Mouse (Mus musculus): Measurements from ENCODE around the gene 1700093K21Rik. TPM values are rescaled to one million over a fixed set of nuclear protein-coding genes. Genes with fewer than 3 reads are reported as not detected.

1700093K21Rik gene
- polyA plus RNA-seq, 1 experiment, result 0.22 TPM

DNA sequence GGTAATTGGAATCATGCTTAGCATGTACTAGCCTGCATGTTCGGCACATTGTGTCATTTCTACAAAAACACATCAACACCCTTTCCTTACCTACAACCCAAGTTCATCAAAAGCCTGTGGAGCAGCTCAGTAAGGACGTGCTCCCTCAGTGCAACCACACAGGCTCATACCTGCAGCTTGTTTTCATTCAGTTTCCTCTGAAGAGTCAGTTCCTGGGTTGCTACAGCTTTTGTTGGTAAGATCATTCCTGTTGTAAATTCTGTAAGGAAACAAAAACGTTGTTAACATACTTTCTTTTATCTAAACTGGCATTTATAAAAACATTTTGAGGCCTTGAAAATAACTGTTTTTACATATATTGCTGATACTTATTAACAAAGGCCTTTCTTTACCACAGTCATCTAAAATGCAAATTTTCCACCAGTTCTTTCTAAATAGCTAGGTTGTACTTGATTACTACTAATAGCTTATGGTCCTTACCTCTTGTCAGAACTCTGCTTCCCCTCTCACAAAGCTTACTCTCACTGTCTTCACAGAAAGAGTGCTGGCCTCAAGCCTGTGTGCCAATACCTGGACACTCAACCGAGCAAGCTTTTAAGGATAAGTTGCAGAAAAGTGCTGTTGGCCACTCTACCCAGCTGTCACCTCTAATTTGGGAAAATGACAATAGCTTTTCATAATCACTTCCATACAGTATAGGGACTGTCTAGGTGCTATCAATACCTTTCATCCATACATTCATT, 28.7 kb downstream of the 1700093K21Rik start:
- peaks cover 31% of the 10 kb centered on the region for H3K79me2 ChIP-seq (ENCODE audit: control insufficient read depth, insufficient read depth)
- no peaks in the 10 kb centered on the region for H3K27me3 ChIP-seq (ENCODE audit: control insufficient read depth, insufficient read depth, insufficient read length)
- H3K4me3 ChIP-seq, result no peak overlapping the region
- TF ChIP-seq TCF12 (IDR thresholded peaks at IDR 0.05; ENCODE audit: insufficient read depth, poor library complexity, severe bottlenecking) (no peak), E2F4 (IDR thresholded peaks at IDR 0.05; ENCODE audit: insufficient read depth) (no peak), POLR2A (IDR thresholded peaks at IDR 0.05; ENCODE audit: insufficient read length, low read depth) (no peak), USF1 (IDR thresholded peaks at IDR 0.05; ENCODE audit: low read depth) (no peak), POLR2AphosphoS2 (IDR thresholded peaks at IDR 0.05; ENCODE audit: insufficient read length, low read depth) (no peak), MYOG (IDR thresholded peaks at IDR 0.05; ENCODE audit: control insufficient read depth in 1 of 3, insufficient read depth in 1 of 3, insufficient read length in 2 of 3, low read depth in 2 of 3) (no peak), CEBPB (IDR thresholded peaks at IDR 0.05; ENCODE audit: insufficient read depth, poor library complexity, severe bottlenecking) (no peak), SRF (IDR thresholded peaks at IDR 0.05; ENCODE audit: control insufficient read depth, insufficient read length, low read depth) (no peak), MAX (IDR thresholded peaks at IDR 0.05; ENCODE audit: low read depth) (no peak), MYOD1 (IDR thresholded peaks at IDR 0.05; ENCODE audit: control insufficient read depth in 1 of 3, insufficient read length in 2 of 3, low read depth in 2 of 3) (no peak), TCF3 (IDR thresholded peaks at IDR 0.05; ENCODE audit: insufficient read length, low read depth) (no peak), REST (IDR thresholded peaks at IDR 0.05; ENCODE audit: insufficient read depth, insufficient read length) (no peak)
- no peak overlapping the region for H3ac ChIP-seq (ENCODE audit: control insufficient read depth, insufficient read length)
- H3K4me2 ChIP-seq (ENCODE audit: low read depth), result no peak overlapping the region
- H3K36me3 ChIP-seq (ENCODE audit: control insufficient read depth, insufficient read depth), result peaks cover 73% of the 10 kb centered on the region

DNA sequence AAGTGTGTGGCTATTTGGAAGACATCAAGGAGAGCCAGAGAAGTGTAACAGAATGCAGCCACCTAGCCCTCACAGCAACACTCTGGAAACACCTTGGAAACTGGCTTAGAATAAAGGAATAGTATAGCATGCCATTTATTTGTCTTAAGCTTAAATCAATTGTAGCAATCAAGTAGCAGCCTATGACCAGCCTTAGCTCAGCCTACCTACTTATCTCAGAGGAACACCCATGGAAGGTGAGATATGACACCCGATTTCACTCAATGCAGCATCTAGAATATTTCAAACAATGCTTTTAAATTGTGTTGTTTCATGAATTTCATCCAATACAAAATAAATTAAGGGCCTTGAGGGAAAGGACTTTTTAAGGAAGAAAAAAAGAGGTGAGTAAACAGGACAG, 31.0 kb downstream of the 1700093K21Rik start:
- no peak overlapping the region for H3K4me2 ChIP-seq (ENCODE audit: low read depth)
- TF ChIP-seq POLR2A (IDR thresholded peaks at IDR 0.05; ENCODE audit: insufficient read length, low read depth) (no peak), E2F4 (IDR thresholded peaks at IDR 0.05; ENCODE audit: insufficient read depth) (no peak), MYOG (IDR thresholded peaks at IDR 0.05; ENCODE audit: control insufficient read depth in 1 of 3, insufficient read depth in 1 of 3, insufficient read length in 2 of 3, low read depth in 2 of 3) (no peak), POLR2AphosphoS2 (IDR thresholded peaks at IDR 0.05; ENCODE audit: insufficient read length, low read depth) (no peak), TCF12 (IDR thresholded peaks at IDR 0.05; ENCODE audit: insufficient read depth, poor library complexity, severe bottlenecking) (no peak), SRF (IDR thresholded peaks at IDR 0.05; ENCODE audit: control insufficient read depth, insufficient read length, low read depth) (no peak), REST (IDR thresholded peaks at IDR 0.05; ENCODE audit: insufficient read depth, insufficient read length) (no peak), TCF3 (IDR thresholded peaks at IDR 0.05; ENCODE audit: insufficient read length, low read depth) (no peak), MYOD1 (IDR thresholded peaks at IDR 0.05; ENCODE audit: control insufficient read depth in 1 of 3, insufficient read length in 2 of 3, low read depth in 2 of 3) (no peak), CEBPB (IDR thresholded peaks at IDR 0.05; ENCODE audit: insufficient read depth, poor library complexity, severe bottlenecking) (no peak), USF1 (IDR thresholded peaks at IDR 0.05; ENCODE audit: low read depth) (no peak), MAX (IDR thresholded peaks at IDR 0.05; ENCODE audit: low read depth) (no peak)
- H3K79me2 ChIP-seq (ENCODE audit: control insufficient read depth, insufficient read depth), result peaks cover 9% of the 10 kb centered on the region
- no peaks in the 10 kb centered on the region for H3K27me3 ChIP-seq (ENCODE audit: control insufficient read depth, insufficient read depth, insufficient read length)
- peaks cover 84% of the 10 kb centered on the region for H3K36me3 ChIP-seq (ENCODE audit: control insufficient read depth, insufficient read depth)
- H3ac ChIP-seq (ENCODE audit: control insufficient read depth, insufficient read length), result no peak overlapping the region
- no peak overlapping the region for H3K4me3 ChIP-seq

Other genes with a start within 250 kb of the 1700093K21Rik start
- gene Usp34, start 214.3 kb downstream of the 1700093K21Rik start, polyA plus RNA-seq (2012; fragmentation: generic; extraction: Trizol), result 7.2 TPM
- gene Ahsa2, start 23.1 kb downstream of the 1700093K21Rik start, polyA plus RNA-seq (2012; fragmentation: generic; extraction: Trizol), result 31.1 TPM
- 3.1 TPM for gene 0610010F05Rik, start 112.5 kb upstream of the 1700093K21Rik start, polyA plus RNA-seq (2012; fragmentation: generic; extraction: Trizol)
- gene Pus10, start 144.5 kb upstream of the 1700093K21Rik start, polyA plus RNA-seq (2012; fragmentation: generic; extraction: Trizol), result 4.3 TPM
- gene Pex13, start 144.8 kb upstream of the 1700093K21Rik start, polyA plus RNA-seq (2012; fragmentation: generic; extraction: Trizol), result 12.3 TPM
- gene Rel, start 249.8 kb upstream of the 1700093K21Rik start, polyA plus RNA-seq (2012; fragmentation: generic; extraction: Trizol), result 0.76 TPM